Mouse (Mus musculus) neural tube, embryonic 10.5 days (tissue): ENCODE data around the gene Dcst2.

Experiments used
- DNase-seq: peaks from one replicate; pipeline ENCODE4 v3.0.0-alpha.2; 2017; ENCODE audit warnings: low spot score; ENCODE audit errors: extremely low spot score

Gene Dcst2

DNA sequence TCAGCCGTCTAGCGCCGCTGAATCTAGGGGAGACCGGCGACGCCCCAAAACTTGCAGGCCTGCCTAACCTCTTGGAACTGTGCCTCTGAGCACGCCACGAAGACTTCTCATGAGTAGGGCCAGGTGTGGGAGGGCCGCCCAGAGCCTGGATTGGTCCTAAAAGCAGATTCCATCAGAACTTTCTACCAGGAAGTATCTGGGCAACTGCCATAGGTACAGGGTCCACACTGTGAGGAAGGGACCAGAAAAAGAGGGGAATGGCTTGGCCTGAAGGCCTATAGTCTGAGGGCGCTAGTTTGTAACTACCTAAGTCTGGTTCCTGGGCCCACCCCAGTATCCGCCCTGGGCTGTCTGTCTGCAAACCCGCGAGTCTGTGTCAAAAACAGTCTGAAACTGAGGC lies 30.2 kb upstream of the Dcst2 start:
- DNase-seq = no peak

DNA sequence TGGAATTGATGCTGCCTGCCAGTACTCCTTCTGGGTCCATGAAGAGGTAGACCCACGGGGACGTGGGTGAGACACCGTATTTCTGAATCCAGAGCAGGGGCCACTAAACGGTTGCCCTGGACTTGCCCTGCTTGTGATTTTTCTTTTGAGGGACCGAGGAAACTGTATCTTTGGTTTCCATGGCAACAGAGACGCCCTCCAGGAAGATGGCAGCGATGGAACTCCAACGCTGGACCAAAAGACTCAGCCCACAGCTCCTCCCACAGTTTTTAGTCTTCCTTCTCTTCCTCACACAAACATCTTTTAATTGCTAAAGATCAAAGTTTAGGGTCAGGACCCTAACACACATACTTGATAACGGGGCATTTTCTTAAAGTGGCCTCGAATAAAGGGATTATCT lies 29.8 kb upstream of the Dcst2 start:
- DNase-seq = no peak

DNA sequence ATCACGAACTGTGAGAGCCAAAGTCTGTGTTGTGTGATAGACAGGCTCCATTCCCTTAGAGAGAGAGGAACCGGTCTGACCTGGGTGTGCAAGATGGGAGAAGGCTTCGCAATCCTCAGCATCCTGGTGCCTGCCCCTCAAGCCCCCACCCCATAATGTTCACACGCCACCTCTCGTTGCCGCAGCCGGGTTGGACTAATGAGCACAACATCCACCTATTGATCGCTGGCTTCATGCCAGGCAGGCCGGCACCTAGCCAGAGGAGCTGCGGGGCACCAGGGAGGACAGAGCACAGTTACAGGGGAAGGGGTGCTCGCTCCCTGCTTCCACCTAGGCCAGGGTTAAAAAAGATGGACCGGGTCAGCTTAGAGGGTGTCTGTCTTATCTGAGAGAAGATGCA lies 29.3 kb upstream of the Dcst2 start:
- no peak for DNase-seq

DNA sequence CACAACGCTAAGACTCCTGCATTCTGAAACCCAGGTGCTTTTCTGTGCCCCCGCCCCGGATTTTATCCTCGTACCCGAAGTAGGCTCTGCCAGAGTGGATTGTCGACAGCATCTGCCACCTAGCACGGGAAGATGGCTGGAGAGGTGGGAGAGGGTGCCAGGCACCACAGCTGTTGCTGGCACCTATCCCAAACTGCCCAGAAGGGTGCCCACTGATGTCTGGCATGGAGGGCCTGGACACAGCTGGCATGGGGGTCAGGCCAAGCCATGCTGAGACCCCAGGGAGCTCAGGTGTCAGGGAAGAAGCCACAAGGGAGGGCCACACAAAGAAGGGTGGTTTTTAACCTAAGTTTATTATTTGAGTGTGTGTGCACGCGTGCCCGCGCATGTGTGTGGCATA lies 28.7 kb upstream of the Dcst2 start:
- no peak for DNase-seq

DNA sequence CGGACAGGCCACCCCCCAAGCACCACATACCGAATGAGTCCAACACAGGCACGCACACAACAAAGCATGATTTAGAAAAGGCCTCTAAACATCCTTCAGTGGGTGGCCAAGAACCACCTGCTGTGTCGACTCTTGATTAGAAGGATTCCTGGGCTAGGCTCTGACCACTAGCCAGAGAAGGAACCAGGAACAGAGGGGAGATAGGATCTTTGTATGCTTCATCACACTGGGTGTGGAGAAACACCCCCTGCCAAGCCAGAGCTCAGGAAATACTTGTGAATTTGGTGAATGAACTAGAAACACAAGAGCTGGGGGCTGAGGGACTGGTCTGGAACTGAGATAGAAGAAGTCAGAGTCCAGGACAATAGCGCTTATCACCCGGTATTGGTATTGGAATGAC lies 25.2 kb upstream of the Dcst2 start:
- no peak for DNase-seq

DNA sequence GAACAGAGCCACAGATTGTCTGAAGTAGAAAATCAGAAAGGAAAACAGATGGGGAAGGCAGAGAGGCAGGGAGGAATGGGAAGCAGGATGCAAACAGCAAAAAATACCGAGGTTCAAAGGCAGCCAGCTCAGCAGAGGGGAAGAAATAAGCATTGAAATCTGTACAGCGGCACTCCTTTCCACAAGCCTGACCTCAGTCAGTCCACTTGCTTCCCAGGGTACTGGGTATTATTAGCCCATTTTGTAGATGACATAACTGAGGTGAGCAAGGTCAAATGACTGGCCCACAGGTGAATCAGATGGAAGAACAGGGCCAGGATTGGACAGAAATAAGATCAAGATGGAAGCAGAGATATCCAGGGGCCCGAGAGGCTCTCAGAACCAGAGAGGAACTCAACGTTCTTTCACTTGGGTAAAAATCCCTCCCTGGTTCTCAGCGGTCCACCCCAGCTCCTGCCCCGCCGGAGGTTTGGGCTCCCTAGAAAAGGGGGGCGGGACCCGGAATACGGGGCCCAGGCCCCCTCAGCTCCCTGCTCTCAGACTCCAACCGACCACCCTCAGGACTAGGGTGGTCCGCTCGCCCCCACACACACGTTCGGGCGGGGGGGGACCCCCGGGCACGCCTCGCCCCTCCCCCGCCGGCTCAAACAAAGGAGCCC lies 24.6 kb upstream of the Dcst2 start:
- no peak for DNase-seq

DNA sequence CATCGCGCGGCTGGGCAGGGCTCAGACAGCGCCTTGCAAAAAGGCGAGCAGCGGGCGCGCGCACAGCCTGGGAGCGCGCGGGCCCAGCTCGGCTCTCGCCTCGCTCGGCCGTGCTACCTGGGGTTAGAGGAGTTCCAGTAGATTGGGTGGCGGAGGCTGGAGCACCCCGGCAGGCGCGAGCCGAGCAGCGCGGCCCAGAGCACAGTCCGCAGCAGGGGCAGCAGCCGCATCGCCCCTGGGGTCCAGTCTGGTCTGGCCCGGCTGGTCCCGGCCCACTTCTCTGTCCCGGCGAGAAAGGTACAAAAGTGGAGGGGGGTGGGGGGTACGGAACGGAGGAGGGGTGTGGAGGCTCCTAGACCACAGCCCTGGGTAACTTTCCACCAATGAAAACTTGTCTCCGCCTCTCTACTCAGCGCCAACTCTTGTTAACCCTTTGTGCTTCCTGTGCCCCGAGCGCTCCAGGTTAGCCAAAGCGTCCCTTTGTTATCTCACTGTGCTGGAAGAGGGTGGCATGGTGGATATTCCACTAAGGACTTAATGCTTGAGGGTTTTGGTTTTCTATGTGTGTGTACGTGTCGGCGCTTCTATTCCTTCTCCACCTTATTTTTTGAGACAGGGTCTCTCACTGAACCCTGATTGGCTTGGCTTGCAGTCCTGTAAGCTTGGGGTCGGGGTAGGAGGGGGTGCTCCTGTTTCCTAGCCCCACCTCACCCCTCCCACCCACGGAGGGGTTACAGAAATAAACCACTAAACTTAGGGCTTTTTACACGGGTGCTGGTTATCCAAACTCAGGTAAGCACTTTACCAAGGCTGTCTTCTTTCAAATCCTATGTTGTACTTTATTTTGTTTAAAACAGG lies 23.8 kb upstream of the Dcst2 start, which contains the start of gene Efna4:
Gene Efna4, minus strand, starts transcription at position 308 of the 858 bp plus-strand sequence.
- DNase-seq = peak; percentile 84

DNA sequence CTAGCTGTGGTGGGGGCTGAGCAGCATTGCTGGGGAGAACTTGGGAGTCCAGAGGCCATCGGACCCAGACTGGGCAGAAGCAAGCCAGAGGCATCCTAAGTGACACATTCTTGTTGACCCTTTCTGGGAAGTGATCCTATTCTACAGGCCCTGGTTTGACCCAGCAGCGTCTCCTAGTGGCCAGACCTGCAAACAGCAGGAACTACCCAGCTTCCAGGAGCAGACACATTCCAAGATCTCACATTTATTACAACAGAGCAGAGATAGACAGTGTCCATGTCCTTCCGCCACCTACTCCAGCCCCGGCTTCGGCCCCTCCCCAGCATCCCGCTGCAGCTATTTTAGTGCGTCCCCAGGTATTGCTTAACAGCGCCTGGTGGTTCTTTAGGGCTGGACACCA lies 22.4 kb upstream of the Dcst2 start:
- peak; percentile 87 for DNase-seq

DNA sequence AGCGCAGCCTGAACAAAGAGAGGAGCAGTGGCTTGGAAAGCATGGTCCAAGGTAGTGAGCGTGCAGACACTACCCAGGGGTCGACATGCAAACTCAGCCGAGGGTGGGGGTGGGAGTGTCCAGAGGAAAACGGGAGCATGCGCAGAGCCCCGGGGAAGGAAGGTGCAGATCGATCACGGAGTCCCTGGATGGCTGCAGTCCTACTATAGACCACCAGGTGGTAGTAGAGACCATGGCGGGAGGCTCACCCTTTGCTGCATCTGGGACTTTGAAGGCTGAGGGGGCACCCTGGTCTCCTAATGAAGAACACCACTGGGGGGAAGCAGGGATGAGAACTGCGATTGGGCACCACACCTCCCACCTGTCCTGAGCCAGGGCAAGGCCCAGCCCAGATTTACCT lies 21.3 kb upstream of the Dcst2 start:
- DNase-seq = peak; percentile 90

DNA sequence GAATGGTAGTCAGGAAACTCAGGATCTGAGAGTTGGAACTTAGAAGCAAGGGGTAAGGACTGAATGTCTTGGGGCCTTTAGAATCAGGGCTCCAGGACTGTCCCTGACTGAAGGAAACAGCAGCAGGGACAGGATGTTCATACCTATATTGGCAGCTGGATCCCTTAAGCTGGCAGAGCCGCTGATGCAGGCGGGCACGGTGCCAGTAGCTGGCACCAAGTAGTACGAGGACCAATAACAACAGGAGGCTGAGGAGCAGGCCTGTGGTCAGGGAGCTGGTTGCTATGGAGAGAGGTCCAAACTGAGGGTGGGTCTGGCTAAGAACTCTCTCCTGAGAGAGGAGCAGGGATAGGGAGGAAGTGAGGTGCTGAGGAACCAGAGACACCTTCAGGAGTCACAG lies 20.0 kb upstream of the Dcst2 start:
- no peak for DNase-seq

DNA sequence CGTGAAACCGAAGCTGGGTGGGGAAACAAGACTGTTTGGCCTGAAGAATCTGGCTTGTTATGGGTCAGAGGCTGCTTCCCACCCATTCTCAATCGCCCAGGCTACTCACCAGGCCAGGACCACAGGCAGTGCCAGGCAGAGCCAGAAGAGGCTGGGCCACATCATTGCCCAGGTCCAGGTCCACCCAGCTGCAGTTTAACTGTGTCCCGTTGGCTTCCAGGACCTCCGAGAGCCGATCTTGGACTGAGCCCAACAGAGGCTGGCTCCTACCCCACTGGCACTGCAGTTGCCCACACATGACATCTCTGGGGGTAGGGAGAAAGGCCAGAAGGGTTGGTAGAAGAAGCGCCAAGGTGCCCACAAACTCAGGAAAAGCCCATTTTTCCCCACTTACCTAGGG lies 18.5 kb upstream of the Dcst2 start:
- no peak for DNase-seq

DNA sequence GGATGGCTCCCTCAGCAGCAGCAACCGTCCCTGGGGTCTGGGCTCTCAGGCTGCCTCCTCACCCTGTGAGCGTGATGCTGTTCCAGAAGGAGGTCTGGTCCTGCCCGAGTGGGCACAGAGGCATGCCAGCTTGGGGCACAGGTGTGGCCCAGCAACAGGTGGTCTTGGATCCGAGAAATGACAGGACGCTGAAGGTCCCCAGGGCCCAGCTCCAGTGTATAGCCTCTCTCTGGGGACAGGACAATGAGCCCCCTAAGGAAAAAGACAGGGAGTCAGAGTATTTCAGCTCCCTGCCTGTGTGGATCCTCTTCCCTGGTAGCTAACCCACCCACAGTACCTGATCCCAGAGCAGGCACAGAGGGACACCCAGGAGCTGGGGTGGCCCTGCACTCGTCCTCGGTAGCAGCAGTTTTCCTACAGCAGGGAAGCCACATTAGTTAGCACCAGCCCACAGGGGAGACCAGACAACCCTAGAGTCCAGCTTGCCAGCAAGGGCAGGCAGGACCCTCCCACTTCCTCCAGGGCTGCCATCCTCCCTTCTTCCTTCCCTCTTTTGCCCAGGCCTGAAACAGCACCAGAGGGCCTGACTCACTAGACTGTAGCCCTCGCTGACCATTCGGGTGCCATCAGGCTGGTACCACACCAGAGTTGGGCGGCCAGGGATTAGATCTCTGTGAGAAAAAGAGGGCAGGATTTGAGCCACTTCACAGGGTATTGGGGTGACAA lies 14.8 kb upstream of the Dcst2 start:
- no peak for DNase-seq

DNA sequence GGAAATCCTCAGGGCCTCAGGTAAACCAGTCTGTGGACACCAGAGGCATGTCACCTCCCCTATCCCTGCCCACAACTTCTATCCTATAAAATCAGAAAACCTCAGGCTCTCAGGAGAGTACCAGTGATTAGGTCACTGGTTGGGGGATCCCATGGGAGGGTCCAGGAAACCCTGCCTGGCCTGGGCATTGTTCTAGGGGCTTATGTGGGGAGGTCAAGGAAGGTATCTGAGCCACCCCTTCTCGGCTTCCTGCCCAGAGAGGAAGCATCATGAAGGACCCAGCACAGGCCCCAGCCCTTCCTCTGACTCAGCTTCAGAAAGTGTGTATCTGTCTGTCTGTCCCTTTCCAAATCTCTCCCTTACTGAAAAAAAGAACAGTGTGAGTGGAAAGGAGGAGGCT lies 13.9 kb upstream of the Dcst2 start:
- no peak for DNase-seq

DNA sequence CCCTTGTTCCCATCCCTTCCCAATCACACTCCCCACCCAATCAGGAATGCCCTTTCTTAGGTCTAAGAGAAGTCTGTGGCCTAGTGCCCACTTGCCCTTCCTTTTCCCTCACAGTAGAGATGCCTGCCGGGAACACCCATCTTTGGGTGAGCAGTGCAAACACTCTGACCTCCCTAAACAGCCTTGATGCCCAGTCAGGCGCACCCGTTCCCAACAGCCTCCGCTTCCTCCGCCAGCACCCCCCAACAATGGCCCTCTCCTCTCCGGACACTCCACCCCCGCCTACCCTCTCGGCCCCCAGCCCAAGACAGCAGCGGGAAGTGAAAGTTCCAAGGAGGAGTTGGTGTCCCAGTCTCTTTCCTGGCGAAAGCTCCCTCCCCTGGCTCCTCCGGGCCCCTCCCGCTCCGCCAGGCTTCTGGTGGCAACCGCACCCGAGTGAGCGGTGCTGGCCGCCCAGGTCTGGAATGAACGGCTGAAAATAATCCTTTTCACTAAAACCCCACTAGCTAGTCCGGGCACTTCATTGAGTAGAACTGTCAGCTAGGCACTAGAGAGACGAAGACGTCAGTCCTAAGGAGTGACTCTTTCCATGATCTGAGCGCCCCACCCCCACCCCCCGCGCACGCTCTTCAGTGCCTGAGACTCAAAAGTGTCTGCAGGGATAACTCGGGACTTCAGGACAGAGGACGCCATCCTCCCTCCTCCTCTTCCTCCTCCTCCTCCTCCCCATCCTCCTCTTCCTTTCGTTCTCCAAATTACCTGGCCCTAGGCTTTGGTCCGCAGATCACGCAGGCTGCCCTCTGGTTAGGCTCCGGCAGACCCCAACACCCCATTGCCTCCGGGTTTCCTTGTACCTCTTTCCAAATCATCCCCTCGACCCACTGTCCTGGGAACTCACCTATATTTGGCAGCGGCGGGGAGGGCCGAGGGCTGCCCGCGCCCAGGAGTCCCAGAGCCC lies 12.6 kb upstream of the Dcst2 start:
- peak; percentile 42 for DNase-seq

DNA sequence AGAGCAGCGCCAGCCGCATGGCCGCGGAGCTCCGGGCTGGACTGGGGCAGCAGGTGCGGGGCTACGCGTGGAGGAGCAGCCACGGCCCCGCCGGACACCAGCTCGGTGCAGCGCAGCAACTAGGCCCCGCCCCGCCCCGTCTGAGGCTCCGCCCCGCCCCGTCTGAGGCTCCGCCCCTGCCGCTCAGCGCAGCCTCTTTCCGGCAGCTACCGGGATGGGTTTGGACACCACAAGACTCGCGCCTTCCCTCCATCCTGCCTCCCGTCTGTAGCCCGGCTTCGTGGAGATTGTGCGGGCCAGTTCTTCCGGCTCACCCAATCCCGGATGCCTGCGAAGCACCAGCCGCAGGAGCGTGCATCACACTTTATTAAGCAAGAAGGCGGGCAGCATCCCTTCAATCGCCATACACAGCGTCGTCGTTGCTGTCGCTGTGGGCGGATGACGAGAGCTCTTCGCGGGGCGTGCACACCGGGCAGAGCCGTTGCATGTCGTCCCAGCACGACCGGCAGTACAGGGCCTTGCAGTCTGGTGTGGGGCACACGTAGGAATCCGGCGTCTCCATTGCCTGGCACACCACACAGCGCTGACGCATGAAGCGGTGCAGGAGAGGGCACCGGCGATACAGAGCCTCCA lies 11.8 kb upstream of the Dcst2 start, which contains the start of gene Adam15:
Gene Adam15, minus strand, starts transcription at position 128 of the 633 bp plus-strand sequence.
- DNase-seq = peak; percentile 90

DNA sequence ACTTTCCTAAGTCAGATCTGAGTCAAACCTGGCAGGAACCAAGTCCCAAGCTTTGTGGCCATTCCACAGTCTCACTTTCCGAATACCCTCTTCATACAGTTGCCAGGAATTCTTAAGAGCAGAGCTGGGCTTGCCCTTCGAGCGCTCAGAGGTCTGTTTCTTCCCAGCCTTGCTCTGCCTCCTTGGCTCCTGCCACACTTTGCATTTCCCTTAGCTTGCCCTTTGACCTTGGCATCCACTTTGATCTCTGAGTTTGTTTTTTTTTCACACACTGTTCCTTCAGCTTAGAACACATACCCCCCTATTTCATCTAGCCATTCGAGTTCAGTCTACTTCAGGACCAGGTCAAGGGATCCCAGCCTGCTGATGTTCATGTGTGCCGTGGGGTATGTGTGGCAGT lies 10.5 kb upstream of the Dcst2 start:
- DNase-seq = no peak

DNA sequence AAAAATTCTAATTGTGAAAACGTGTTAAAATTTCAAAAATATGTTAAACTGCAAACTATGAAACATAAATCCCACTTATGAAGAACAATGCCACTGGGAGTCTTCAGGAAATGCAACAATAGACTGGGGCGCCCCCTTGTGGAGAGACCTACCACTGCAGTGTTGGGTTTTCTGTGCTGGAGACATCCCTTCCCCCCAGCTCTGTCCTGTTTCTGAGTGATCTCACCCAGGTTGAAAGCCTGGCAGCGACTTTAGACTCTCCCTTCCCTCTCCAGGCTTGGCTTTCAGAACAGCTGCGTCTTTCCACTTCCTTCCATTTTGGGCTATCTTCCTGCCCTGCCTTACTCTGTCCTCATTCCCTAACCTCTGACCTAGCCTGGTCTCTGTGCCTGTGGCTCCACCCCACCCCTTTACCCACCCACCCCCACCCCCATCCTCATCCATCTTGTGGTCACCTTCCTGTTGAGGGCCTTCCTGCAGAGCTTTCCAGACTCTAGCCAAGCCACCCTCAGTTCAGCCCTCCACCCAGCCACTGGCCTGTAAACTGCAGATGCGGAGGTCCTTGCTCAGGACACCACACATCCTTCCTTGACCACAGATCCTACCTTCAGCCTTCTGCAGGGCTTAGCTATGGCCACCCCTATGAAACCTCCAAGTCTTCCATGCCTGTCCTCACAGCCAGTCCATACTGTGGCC lies 6.8 kb upstream of the Dcst2 start:
- DNase-seq = peak; percentile 87

DNA sequence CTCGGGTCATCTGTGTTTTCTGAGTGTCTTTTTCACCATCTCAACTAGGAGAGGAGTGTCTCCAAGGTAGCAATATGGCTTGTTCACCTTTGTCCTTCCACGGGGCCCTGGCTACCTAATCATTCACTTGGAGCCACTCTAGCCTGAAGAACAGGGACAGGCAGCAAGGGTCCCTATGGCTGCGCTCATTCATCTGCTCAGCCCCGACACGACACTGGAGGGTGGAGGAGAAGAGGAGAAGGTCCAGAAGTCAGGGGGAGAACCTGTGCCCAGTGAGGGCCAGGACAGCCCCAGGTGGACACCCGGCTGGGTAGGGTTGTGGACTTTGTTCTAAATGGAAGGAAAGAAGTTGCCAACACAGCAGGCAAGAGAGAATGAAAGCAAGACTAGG lies 6.3 kb upstream of the Dcst2 start:
- no peak for DNase-seq

DNA sequence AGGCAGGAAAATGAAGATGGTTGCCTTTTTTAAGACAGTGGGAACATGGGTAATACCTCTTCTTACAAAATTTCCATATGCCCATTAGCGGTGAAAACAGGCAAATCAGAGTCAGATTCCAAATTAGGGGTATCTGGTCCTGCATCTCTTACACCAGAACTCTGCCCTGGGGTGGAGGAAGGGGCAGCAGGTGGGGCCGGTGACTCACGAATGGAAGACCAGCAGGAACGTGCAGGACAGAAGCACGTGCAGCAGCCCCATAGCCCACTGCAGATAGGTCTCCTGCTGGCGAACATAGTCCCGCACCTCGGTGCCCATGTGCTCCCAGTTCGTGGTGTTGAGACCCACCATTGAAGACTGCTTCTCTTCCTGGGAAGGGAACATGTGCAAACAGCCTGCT lies 5.7 kb upstream of the Dcst2 start:
- no peak for DNase-seq

DNA sequence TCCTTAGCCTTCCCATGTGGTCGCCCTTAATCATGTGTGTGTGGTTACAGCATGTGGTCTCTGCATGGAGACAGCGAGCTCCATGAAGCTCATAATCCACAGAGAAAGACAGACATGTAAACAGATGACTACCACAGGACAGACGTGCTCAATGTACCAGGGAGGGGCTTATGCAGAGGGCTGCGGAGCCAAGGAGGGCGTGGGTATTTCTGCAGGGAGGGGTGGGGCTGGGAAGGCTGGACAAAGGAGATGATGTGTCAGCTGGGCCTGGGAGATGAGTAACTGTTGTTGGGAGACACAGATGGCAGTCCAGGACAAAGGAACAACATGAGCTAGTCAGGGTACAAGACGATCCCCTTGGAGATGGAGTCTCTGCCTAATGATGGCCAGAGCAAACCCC lies 2.1 kb upstream of the Dcst2 start:
- DNase-seq = no peak
